Mouse (Mus musculus) forebrain, postnatal 0 days (tissue): ENCODE measurements around the gene Slc38a4. TPM values are rescaled to one million over a fixed set of nuclear protein-coding genes. Genes with fewer than 3 reads are reported as not detected.

Experiments used
- ATAC-seq: fragments of 200-750 bp; cut with Nextera tagmentation; 2 replicates; pipeline ENCODE4 v1.8.0; 2017; ENCODE audit warnings: mild to moderate bottlenecking, moderate library complexity
- DNase-seq: peaks from one replicate; pipeline ENCODE4 v3.0.0-alpha.2; 2015
- H3K27ac ChIP-seq: fragments of 300-500 bp; sonication (generic); 2 replicates; pipeline ENCODE4 v1.5.1; 2014; ENCODE audit warnings: low read depth, mild to moderate bottlenecking, antibody characterized with exemption, low read length, moderate library complexity, mixed read lengths
- H3K27me3 ChIP-seq: fragments of 300-500 bp; sonication (generic); 2 replicates; pipeline ENCODE4 v1.6.1; 2014; ENCODE audit warnings: mild to moderate bottlenecking, low read length, mixed read lengths; ENCODE audit not compliant: insufficient read depth
- H3K36me3 ChIP-seq: fragments of 300-500 bp; sonication (generic); 2 replicates; pipeline ENCODE4 v1.6.1; 2014; ENCODE audit warnings: mild to moderate bottlenecking, moderate library complexity; ENCODE audit not compliant: insufficient read depth
- H3K4me1 ChIP-seq: fragments of 300-500 bp; sonication (generic); 2 replicates; pipeline ENCODE4 v1.6.1; 2014; ENCODE audit warnings: antibody characterized with exemption; ENCODE audit not compliant: insufficient read depth
- H3K4me2 ChIP-seq: fragments of 300-500 bp; sonication (generic); 2 replicates; pipeline ENCODE4 v1.6.1; 2014; ENCODE audit warnings: low read depth, mild to moderate bottlenecking, moderate library complexity
- H3K4me3 ChIP-seq: fragments of 300-500 bp; sonication (generic); 2 replicates; pipeline ENCODE4 v1.5.1; 2014; ENCODE audit warnings: low read depth, low read length, mixed read lengths
- H3K9ac ChIP-seq: fragments of 300-500 bp; sonication (generic); 2 replicates; pipeline ENCODE4 v1.6.1; 2014; ENCODE audit warnings: mild to moderate bottlenecking
- H3K9me3 ChIP-seq: fragments of 300-500 bp; sonication (generic); 2 replicates; pipeline ENCODE4 v1.6.1; 2016; ENCODE audit warnings: low read length
- CTCF ChIP-seq: sonication (generic); IDR thresholded peaks from 2 replicates; pipeline ENCODE4 v1.5.1; 2016; ENCODE audit warnings: antibody characterized with exemption, control low read depth, low read depth
- WGBS: fragments of 180-500 bp; shearing (Covaris S2); extraction: QIAGEN DNeasy Blood & Tissue Kit; methylation state at CpG from one replicate; pipeline ENCODE4 v1.1.7; 2014; 5-methylcytosine and 5-hydroxymethylcytosine counted together
- polyA plus RNA-seq: library from polyadenylated mRNA; unstranded; fragments of >200 nt; fragmentation: Nextera tagmentation; extraction: Ambion mirVana; gene quantifications from 2 replicates; pipeline ENCODE4 v1.2.1, GENCODE M21; 2015
- total RNA-seq: library from RNA; depleted of rRNA; stranded (reverse); fragments of >200 nt; gene quantifications from 2 replicates; pipeline ENCODE4 v1.2.3, GENCODE M21; 2014

Gene Slc38a4
- total and polyA plus RNA-seq, 2 experiments from 2014 or later, result 2.8 to 4.4 TPM

GRCm38 (mm10) chr15:97017195-97017594, 38.6 kb downstream of the Slc38a4 start:
- no peak for ATAC-seq
- H3K4me3 ChIP-seq, result no peak overlapping the region
- H3K27me3 ChIP-seq, result no peaks in the 10 kb centered on the region
- WGBS, result 90% methylated on average over 9 of the region's 9 CpGs
- H3K4me1 ChIP-seq, result no peaks in the 10 kb centered on the region
- H3K4me2 ChIP-seq, result no peak overlapping the region
- H3K9me3 ChIP-seq, result no peaks in the 10 kb centered on the region
- H3K27ac ChIP-seq, result no peak overlapping the region
- TF ChIP-seq CTCF, result no peak
- no peak for DNase-seq
- no peaks in the 10 kb centered on the region for H3K36me3 ChIP-seq
- no peak overlapping the region for H3K9ac ChIP-seq

- DNase-seq, result no peak
- H3K27me3 ChIP-seq, result no peaks in the 10 kb centered on the region
- H3K4me3 ChIP-seq, result no peak overlapping the region
- H3K27ac ChIP-seq, result no peak overlapping the region
- TF ChIP-seq CTCF, result no peak
- H3K4me1 ChIP-seq, result no peaks in the 10 kb centered on the region
- H3K9me3 ChIP-seq, result no peaks in the 10 kb centered on the region
- no peak overlapping the region for H3K4me2 ChIP-seq
- ATAC-seq, result no peak
- H3K9ac ChIP-seq, result no peak overlapping the region
- 87% methylated on average over 12 of the region's 12 CpGs for WGBS
- no peaks in the 10 kb centered on the region for H3K36me3 ChIP-seq
Measured at GRCm38 (mm10) chr15:97015036-97015596, 40.6 kb downstream of the Slc38a4 start.

DNA sequence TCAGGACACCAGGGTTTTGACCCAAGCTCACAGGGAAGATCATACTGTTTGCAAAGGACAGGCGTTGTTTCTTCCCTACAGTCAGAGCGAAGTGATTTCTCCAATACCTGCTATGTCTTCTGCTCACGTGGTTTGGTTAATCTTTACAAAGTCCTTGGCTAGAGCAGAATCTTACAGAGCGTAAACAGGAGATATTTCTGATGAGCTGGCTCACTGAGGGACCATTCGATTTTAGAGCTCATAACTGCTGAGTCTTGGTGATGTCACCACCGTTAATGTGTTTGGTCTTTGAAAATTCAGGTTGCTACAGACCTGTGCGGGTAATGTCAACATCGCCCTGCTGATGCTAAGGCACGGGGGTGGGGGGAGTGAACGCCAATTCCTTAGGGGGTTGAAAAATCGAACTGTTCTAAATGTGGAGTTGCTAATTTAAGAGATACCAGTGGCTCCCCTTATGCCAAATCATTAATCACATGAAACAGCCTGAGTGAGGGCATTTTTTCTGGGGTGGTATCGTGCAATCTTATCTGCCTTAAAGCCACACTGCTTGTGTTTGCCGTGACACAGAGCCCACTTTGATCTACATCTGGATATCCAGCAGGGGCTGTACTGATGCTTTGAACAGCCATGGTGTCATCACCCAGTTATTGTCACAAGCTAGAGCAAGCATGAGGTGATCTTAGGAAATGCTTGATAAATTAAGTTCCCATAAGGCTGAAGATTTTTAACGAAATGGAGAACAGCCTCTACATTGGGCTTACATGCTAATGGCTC, 44.0 kb downstream of the Slc38a4 start:
- Histone ChIP-seq H3K36me3 (no peaks in the 10 kb centered on the region), H3K9ac (no peak overlapping the region), H3K27ac (no peak overlapping the region), H3K27me3 (no peaks in the 10 kb centered on the region), H3K4me2 (no peak overlapping the region), H3K9me3 (no peaks in the 10 kb centered on the region), H3K4me3 (no peak overlapping the region), H3K4me1 (no peaks in the 10 kb centered on the region)
- 88% methylated on average over 14 of the region's 14 CpGs for WGBS
- TF ChIP-seq CTCF, result no peak
- DNase-seq, result no peak
- ATAC-seq, result no peak

- DNase-seq, result no peak
- H3K4me3 ChIP-seq, result no peak overlapping the region
- H3K4me2 ChIP-seq, result no peak overlapping the region
- no peak for ATAC-seq
- H3K27me3 ChIP-seq, result no peaks in the 10 kb centered on the region
- H3K27ac ChIP-seq, result no peak overlapping the region
- H3K9ac ChIP-seq, result no peak overlapping the region
- no peaks in the 10 kb centered on the region for H3K4me1 ChIP-seq
- no peaks in the 10 kb centered on the region for H3K36me3 ChIP-seq
- H3K9me3 ChIP-seq, result no peaks in the 10 kb centered on the region
- WGBS, result 88% methylated on average over 3 of the region's 3 CpGs
- TF ChIP-seq CTCF, result no peak
Measured at GRCm38 (mm10) chr15:97009271-97009670, 46.5 kb downstream of the Slc38a4 start.

- Histone ChIP-seq H3K27me3 (no peaks in the 10 kb centered on the region), H3K4me2 (no peak overlapping the region), H3K36me3 (no peaks in the 10 kb centered on the region), H3K9me3 (no peaks in the 10 kb centered on the region), H3K9ac (no peak overlapping the region), H3K27ac (no peak overlapping the region), H3K4me3 (no peak overlapping the region), H3K4me1 (no peaks in the 10 kb centered on the region)
- TF ChIP-seq CTCF, result no peak
- DNase-seq (no peak), ATAC-seq (no peak)
- WGBS, result 93% methylated on average over 15 of the region's 15 CpGs
Measured at GRCm38 (mm10) chr15:97005631-97006234, 50.0 kb downstream of the Slc38a4 start.

DNA sequence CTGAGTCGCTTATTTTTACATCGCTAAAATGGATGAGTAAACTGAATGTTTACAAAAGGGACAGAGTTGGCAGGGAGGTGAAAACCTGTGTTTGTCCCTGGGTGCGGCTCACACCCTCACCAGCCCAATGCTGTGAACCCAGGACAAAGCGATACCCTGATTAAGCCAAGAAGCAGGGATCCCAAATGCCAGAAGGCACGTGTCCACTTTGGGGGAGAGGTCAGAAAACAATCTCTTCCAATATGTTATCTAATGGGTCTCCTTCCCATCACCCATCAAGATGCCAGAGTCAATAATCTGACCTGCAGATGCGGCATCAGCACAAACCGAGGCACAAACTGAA, 51.3 kb downstream of the Slc38a4 start:
- Histone ChIP-seq H3K9me3 (no peaks in the 10 kb centered on the region), H3K4me1 (no peaks in the 10 kb centered on the region), H3K9ac (no peak overlapping the region), H3K4me2 (no peak overlapping the region), H3K4me3 (no peak overlapping the region), H3K36me3 (no peaks in the 10 kb centered on the region), H3K27me3 (no peaks in the 10 kb centered on the region), H3K27ac (no peak overlapping the region)
- DNase-seq (no peak), ATAC-seq (no peak)
- no peak for TF ChIP-seq CTCF
- 83% methylated on average over 7 of the region's 7 CpGs for whole genome bisulfite sequencing

DNA sequence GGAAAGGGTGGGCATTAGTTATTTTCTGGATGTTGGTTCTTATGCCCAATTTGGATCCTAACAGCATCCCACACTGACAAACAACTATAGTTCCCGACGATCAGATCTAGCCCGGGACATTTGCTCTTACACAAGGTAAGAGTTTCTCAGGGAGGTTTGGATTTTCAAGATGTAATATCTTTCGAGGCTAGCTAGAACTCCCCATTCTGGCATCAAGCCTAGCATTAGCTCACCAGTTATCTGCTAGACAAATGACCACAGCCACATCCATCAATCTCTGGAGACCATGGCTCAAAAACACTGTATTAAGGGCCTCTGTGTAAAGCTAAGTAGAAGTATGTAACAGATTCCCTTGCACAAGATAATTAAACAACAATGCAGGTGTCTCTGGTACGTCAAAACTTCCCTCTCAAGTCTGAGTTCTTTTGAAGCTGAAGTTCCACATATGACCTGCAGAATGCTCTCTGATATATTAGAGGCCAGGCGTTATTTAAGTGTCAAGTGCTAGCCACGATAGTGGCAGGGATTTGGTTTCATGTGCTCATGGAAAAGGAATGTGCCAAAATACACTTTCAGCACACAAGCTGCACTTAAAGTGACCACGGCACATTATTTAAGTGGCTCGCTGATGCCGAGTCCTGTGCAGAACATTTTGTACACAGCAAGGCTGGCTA, 51.8 kb downstream of the Slc38a4 start:
- Histone ChIP-seq H3K9me3 (no peaks in the 10 kb centered on the region), H3K27ac (no peak overlapping the region), H3K4me3 (no peak overlapping the region), H3K4me2 (no peak overlapping the region), H3K9ac (no peak overlapping the region), H3K36me3 (no peaks in the 10 kb centered on the region), H3K4me1 (no peaks in the 10 kb centered on the region), H3K27me3 (no peaks in the 10 kb centered on the region)
- WGBS, result 63% methylated on average over 10 of the region's 10 CpGs
- ATAC-seq (no peak), DNase-seq (no peak)
- no peak for TF ChIP-seq CTCF
